20 mouse cellular contexts compared by ENCODE assay signal in the genomic region with DNA sequence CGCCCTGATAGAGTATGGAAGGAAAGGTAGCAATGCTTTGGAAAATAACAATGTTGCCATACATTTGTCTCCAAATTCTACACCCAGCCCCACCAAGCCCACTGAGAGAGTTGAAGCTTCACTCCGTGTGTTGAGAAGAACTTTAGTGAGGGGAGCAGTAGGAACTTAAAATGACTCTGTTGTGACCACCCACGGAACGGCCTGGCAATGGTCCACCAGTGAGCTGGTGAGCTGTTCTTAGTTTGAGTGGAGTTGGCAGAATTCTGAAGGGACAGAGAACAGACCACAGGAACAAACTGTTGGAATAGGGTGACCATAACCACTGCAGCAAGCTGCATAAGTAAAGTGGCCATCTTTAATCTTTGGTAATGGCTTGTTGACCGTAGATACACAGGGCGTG. TPM values are rescaled to one million over a fixed set of nuclear protein-coding genes. Genes with fewer than 3 reads are reported as not detected.
"Had no signal": no experiment of that assay in that cellular context is flagged by ENCODE, and none has a peak within 500 bp of the region (broad histone marks: within the 10 kb centered on the region; RNA-seq: fewer than 3 reads in every experiment).

No protein-coding gene starts in this region.

- H3K27ac ChIP-seq: liver, embryonic 15.5 days; lung, embryonic 15.5 days; macrophage; midbrain, embryonic 13.5 days; midbrain, embryonic 15.5 days; neural tube, embryonic 12.5 days; stomach, embryonic 15.5 days; stomach, postnatal 0 days had no signal

- DNase-seq: liver, postnatal 0 days; lung, adult 2 months; lung, postnatal 14 days; lung, postnatal 36 days; thymus, adult 2 months; thymus, postnatal 25 days; thymus, postnatal 4 days had no signal

- H3K4me3 ChIP-seq: liver, embryonic 15.5 days; lung, embryonic 15.5 days; megakaryocyte, embryonic 14.5 days; midbrain, embryonic 13.5 days; midbrain, embryonic 15.5 days; neural tube, embryonic 12.5 days; stomach, embryonic 15.5 days had no signal

RNA-seq across cellular contexts. Expression of gene 9630041A04Rik, which starts 7.0 kb away (rescaled TPM):
- total RNA-seq: megakaryocyte progenitor cell, adult 5-6 weeks; midbrain, postnatal 0 days; monocyte, adult 5-6 weeks; neutrophil, adult 5-6 weeks had no signal
